Mouse (Mus musculus): ENCODE measurements around the gene Hdgfl3. TPM values are rescaled to one million over a fixed set of nuclear protein-coding genes. Genes with fewer than 3 reads are reported as not detected.

Hdgfl3 gene
- total and polyA plus RNA-seq, 2 experiments from 2014 or later: 68.1 to 136 TPM

DNA sequence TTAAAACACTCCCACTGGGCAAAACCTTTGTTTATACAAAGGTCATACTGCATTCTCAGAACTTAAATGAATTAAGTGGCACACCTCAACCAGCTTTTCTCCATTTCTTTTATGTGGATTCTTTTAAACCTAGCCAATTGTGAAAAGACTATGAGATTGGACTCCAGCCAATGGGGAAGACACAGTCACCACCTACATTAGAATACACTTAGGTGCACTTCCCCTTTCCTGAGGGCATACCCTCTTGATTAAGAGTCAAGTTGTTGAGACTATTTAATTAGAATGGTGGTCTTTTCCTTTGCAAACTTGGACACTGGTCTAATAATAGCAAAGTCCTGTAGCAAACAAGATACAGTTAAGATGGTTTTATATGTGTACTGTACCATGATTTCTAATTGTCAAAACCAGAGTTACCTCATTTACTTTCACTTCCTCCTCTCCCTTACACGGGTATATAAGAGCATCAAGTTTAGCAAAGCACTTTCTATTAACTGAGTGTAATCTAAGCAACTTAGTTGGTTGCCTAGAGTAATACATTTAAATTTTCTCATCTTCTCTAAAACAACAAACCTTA is 12.8 kb downstream of the Hdgfl3 start:
- ATAC-seq (ENCODE audit: low FRiP score): no peak
- Histone ChIP-seq H3K27ac (ENCODE audit: low read depth, low read length) (no peak overlapping the region), H3K4me1 (ENCODE audit: insufficient read depth, low read length) (no peaks in the 10 kb centered on the region), H3K9me3 (ENCODE audit: low read length) (no peaks in the 10 kb centered on the region), H3K27me3 (ENCODE audit: insufficient read depth, low read length) (no peaks in the 10 kb centered on the region), H3K4me2 (ENCODE audit: low read depth, low read length, poor library complexity, severe bottlenecking) (no peak overlapping the region), H3K9ac (replicated peaks; ENCODE audit: low read length, poor library complexity, severe bottlenecking) (no peak overlapping the region), H3K36me3 (ENCODE audit: insufficient read depth, low read length) (no peaks in the 10 kb centered on the region), H3K4me3 (ENCODE audit: low read depth, low read length) (no peak overlapping the region)
- TF ChIP-seq CTCF (IDR thresholded peaks at IDR 0.05): no peak
- no peak for DNase-seq (ENCODE audit: low spot score)
- WGBS: 77% methylated on average over 1 of the region's 1 CpGs

DNA sequence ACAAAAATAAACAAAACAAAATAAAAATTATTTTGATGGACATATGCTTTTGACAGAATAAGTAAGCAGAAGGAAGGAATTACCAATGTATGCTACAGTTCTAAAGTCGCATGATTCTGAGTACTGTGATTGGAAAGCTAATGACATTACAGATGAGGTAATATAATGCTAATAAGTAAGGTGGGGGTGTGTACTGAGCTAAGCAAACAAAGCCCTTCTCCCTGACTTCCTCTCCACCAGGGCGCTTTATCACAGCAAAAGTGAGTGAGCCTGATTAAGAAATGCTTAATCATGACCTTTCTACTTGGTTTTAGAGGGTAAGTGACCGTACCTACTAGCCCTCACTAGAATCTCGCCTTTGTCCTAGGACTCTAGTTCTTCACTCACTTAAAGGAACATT is 14.0 kb downstream of the Hdgfl3 start:
- WGBS: 87% methylated on average over 4 of the region's 4 CpGs
- no peak for TF ChIP-seq CTCF (IDR thresholded peaks at IDR 0.05)
- ATAC-seq (ENCODE audit: low FRiP score) (no peak), DNase-seq (ENCODE audit: low spot score) (no peak)
- H3K36me3 ChIP-seq (ENCODE audit: insufficient read depth, low read length): no peaks in the 10 kb centered on the region
- H3K27ac ChIP-seq (ENCODE audit: low read depth, low read length): no peak overlapping the region
- no peak overlapping the region for H3K4me2 ChIP-seq (ENCODE audit: low read depth, low read length, poor library complexity, severe bottlenecking)
- no peak overlapping the region for H3K9ac ChIP-seq (replicated peaks; ENCODE audit: low read length, poor library complexity, severe bottlenecking)
- H3K9me3 ChIP-seq (ENCODE audit: low read length): no peaks in the 10 kb centered on the region
- no peaks in the 10 kb centered on the region for H3K4me1 ChIP-seq (ENCODE audit: insufficient read depth, low read length)
- no peak overlapping the region for H3K4me3 ChIP-seq (ENCODE audit: low read depth, low read length)
- no peaks in the 10 kb centered on the region for H3K27me3 ChIP-seq (ENCODE audit: insufficient read depth, low read length)

DNA sequence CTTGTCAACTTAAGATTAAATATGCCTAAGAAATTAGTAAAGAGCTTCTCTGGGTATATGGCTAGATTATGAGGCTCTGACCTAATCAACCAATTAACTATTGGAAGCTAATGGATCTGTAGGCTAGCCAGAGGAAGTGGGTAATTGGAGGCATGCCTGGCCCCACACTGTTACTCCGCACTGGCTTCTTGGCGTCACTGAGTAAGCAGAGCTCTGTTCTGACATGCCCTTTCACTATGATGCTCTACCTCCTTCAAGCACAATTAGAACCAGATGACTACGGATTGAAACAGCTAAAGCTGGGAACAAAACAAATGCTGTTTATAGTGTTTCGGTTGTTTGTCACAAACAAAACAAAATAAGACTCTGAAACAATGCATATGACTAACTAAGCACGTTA is 16.0 kb downstream of the Hdgfl3 start:
- no peak overlapping the region for H3K9ac ChIP-seq (replicated peaks; ENCODE audit: low read length, poor library complexity, severe bottlenecking)
- H3K4me3 ChIP-seq (ENCODE audit: low read depth, low read length): no peak overlapping the region
- no peak overlapping the region for H3K4me2 ChIP-seq (ENCODE audit: low read depth, low read length, poor library complexity, severe bottlenecking)
- no peak for TF ChIP-seq CTCF (IDR thresholded peaks at IDR 0.05)
- ATAC-seq (ENCODE audit: low FRiP score) (no peak), DNase-seq (ENCODE audit: low spot score) (no peak)
- H3K36me3 ChIP-seq (ENCODE audit: insufficient read depth, low read length): no peaks in the 10 kb centered on the region
- no peak overlapping the region for H3K27ac ChIP-seq (ENCODE audit: low read depth, low read length)
- no peaks in the 10 kb centered on the region for H3K4me1 ChIP-seq (ENCODE audit: insufficient read depth, low read length)
- H3K27me3 ChIP-seq (ENCODE audit: insufficient read depth, low read length): no peaks in the 10 kb centered on the region
- 70% methylated on average over 5 of the region's 5 CpGs for WGBS
- H3K9me3 ChIP-seq (ENCODE audit: low read length): no peaks in the 10 kb centered on the region

DNA sequence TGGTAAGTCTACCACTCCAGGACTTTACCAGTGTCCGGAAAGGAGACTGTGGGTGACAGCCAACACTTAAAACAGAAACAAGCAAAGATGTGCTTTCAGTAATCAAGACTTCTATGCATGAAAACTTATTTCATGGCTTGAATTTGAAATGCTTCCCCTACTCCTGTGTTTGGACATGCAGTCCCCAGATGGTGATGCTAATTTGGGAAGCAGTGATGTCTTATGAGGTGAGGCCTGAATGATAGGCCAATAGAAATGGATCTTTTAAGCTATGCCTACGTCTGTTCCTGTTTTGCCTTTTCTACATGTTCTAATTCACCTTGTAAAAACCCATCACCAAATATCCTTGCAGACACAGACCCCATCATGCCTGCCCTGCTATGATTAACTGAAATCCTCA is 29.3 kb downstream of the Hdgfl3 start:
- ATAC-seq (ENCODE audit: low FRiP score): no peak
- WGBS: 91% methylated on average over 2 of the region's 2 CpGs
- no peak overlapping the region for H3K4me2 ChIP-seq (ENCODE audit: low read depth, low read length, poor library complexity, severe bottlenecking)
- H3K4me1 ChIP-seq (ENCODE audit: insufficient read depth, low read length): no peaks in the 10 kb centered on the region
- TF ChIP-seq CTCF (IDR thresholded peaks at IDR 0.05): no peak
- no peaks in the 10 kb centered on the region for H3K9me3 ChIP-seq (ENCODE audit: low read length)
- no peaks in the 10 kb centered on the region for H3K27me3 ChIP-seq (ENCODE audit: insufficient read depth, low read length)
- DNase-seq (ENCODE audit: low spot score): no peak
- H3K9ac ChIP-seq (replicated peaks; ENCODE audit: low read length, poor library complexity, severe bottlenecking): no peak overlapping the region
- no peak overlapping the region for H3K27ac ChIP-seq (ENCODE audit: low read depth, low read length)
- H3K4me3 ChIP-seq (ENCODE audit: low read depth, low read length): no peak overlapping the region
- H3K36me3 ChIP-seq (ENCODE audit: insufficient read depth, low read length): no peaks in the 10 kb centered on the region

DNA sequence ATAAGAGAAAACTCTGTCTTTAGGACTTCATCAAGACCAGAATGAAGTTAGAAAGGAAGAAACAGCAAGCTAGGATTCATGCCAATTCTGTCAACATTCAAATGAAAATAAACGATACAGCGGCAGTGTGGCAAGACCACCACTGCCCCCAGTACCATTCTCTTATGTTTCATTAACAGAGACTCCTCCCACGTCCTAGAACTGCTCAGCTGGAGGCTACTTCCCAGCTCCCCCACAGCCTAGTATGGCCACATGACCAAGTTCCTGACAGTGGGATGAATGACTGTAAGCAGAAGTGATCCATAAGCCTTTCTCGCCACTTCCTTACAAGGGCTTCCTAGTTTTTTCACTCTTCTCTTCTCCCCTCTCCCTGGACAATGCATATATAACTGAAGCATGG is 30.2 kb downstream of the Hdgfl3 start:
- Histone ChIP-seq H3K36me3 (ENCODE audit: insufficient read depth, low read length) (peaks cover 4% of the 10 kb centered on the region; the same call in 1 of the 2 replicates), H3K4me1 (ENCODE audit: insufficient read depth, low read length) (no peaks in the 10 kb centered on the region), H3K27me3 (ENCODE audit: insufficient read depth, low read length) (no peaks in the 10 kb centered on the region), H3K4me2 (ENCODE audit: low read depth, low read length, poor library complexity, severe bottlenecking) (no peak overlapping the region), H3K27ac (ENCODE audit: low read depth, low read length) (no peak overlapping the region), H3K9me3 (ENCODE audit: low read length) (no peaks in the 10 kb centered on the region), H3K9ac (replicated peaks; ENCODE audit: low read length, poor library complexity, severe bottlenecking) (no peak overlapping the region), H3K4me3 (ENCODE audit: low read depth, low read length) (no peak overlapping the region)
- no peak for ATAC-seq (ENCODE audit: low FRiP score)
- WGBS: 61% methylated on average over 4 of the region's 4 CpGs
- peak; percentile 6 for DNase-seq (ENCODE audit: low spot score)
- TF ChIP-seq CTCF (IDR thresholded peaks at IDR 0.05): no peak

DNA sequence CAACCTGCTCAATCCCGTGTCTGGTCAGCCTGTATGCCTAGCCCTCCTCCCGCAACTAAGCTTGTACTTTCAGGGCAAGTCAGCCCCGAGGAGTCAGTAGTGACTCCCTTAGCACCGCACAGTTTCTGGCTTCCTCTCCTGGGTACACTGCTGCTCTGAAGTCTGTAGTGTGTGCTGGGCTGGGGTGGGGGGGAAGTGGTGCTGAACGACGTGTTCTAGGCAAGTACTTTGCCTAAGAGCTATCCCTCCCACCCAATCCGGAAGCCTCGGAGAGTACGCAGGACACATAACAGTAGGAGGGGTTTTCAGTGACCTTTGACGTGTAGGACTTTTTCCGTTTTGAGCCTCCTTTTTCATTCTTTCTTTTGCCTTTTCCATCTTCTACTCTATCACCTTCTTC is 34.9 kb downstream of the Hdgfl3 start:
- Histone ChIP-seq H3K36me3 (ENCODE audit: insufficient read depth, low read length) (peaks cover 9% of the 10 kb centered on the region; the same call in 1 of the 2 replicates), H3K9ac (replicated peaks; ENCODE audit: low read length, poor library complexity, severe bottlenecking) (no peak overlapping the region), H3K4me2 (ENCODE audit: low read depth, low read length, poor library complexity, severe bottlenecking) (no peak overlapping the region), H3K4me3 (ENCODE audit: low read depth, low read length) (no peak overlapping the region), H3K9me3 (ENCODE audit: low read length) (no peaks in the 10 kb centered on the region), H3K4me1 (ENCODE audit: insufficient read depth, low read length) (no peaks in the 10 kb centered on the region), H3K27me3 (ENCODE audit: insufficient read depth, low read length) (no peaks in the 10 kb centered on the region), H3K27ac (ENCODE audit: low read depth, low read length) (no peak overlapping the region)
- no peak for TF ChIP-seq CTCF (IDR thresholded peaks at IDR 0.05)
- WGBS: 87% methylated on average over 11 of the region's 11 CpGs
- DNase-seq (ENCODE audit: low spot score) (no peak), ATAC-seq (ENCODE audit: low FRiP score) (no peak)

Data from midbrain, postnatal 0 days (tissue).